Mouse (Mus musculus): ENCODE measurements around the gene 1700016H13Rik.

1700016H13Rik gene

GRCm38 (mm10) chr5:103605707-103606106, 50.1 kb downstream of the 1700016H13Rik start:
- DNase-seq (ENCODE audit: low read depth, low spot score), result no peak

- no peak for DNase-seq (ENCODE audit: low read depth, low spot score)
Observed at GRCm38 (mm10) chr5:103603115-103603893, 52.5 kb downstream of the 1700016H13Rik start.

- no peak for DNase-seq (ENCODE audit: low read depth, low spot score)
Observed at GRCm38 (mm10) chr5:103598881-103599280, 56.9 kb downstream of the 1700016H13Rik start.

GRCm38 (mm10) chr5:103598264-103598663, 57.5 kb downstream of the 1700016H13Rik start:
- DNase-seq (ENCODE audit: low read depth, low spot score), result no peak
